Mouse (Mus musculus): ENCODE results near the gene Nr2f1. TPM values are rescaled to one million over a fixed set of nuclear protein-coding genes. Genes with fewer than 3 reads are reported as not detected.

Gene Nr2f1
- not detected in 2 replicates for total RNA-seq (2023)

GRCm38 (mm10) chr13:78199642-78200160 lies at the start of gene Nr2f1:
TSS of gene Nr2f1 (minus strand) at chr13:78199757.

Other genes starting within 250 kb of the Nr2f1 start
- 2.7 and 3.3 TPM in 2 replicates for gene Pou5f2, start 174.9 kb downstream of the Nr2f1 start, total RNA-seq (2023)